Mouse (Mus musculus): ENCODE measurements around the gene Ankrd34a. TPM values are rescaled to one million over a fixed set of nuclear protein-coding genes. Genes with fewer than 3 reads are reported as not detected.

Ankrd34a gene
- polyA plus RNA-seq, 1 experiment from 2014 or later, result 2.4 TPM

DNA sequence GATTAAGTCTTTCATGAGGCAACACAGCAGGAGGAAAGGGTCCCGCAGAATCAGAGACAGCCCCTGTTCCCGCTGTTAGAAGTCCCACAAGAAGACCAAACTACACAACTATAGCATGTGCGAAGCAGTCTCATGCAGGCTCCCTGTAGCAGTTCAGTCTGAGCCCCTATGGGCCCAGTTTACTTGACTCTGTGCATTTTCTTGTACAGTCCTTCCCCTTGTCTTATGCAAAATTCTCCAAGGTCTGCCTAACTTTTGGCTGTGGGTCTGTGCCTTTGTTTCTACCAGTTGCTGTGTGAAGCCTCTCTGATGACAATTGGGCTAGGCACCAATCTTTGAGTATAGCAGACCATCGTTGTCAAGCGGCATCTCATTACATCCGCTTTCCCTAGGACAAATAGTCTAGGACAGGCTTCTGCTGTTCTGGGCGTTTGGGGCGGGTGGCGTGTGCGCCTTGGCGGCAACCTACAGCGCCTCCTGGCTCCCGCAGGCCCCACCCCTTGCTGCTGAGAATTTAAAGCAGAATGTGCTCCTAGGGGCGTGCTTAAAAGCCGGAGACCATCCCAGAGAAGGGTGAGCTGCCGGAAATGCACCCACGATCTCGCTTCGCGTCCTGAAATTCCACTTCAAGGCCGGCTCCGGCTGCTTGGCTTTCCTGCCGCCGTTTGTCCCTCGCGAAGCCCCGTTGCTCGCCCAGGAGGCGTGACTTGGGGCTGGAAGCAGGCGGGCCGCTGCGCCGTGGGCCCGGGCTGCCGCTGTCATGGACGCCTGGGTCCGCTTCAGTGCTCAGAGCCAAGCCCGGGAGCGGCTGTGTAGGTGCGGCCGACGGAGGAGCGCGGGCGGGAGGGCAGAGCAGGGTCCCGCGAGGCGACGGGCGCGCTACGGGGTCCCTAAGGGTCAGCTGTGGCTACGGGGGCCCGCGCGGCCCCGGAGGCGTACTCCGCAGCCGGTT is 38.8 kb downstream of the Ankrd34a start, which contains the start of the genes Pex11b and Gm42957:
TSS of gene Pex11b (plus strand) at position 449 of the 952 bp plus-strand sequence.
TSS of gene Gm42957 (plus strand) at position 547 of the 952 bp plus-strand sequence.
- ATAC-seq (ENCODE audit: low FRiP score) (peak; percentile 88), DNase-seq (ENCODE audit: low spot score) (peak; percentile 83)
- H3K27me3 ChIP-seq (ENCODE audit: control insufficient read depth, insufficient read depth, low read length), result no peaks in the 10 kb centered on the region
- H3K4me1 ChIP-seq (replicated peaks; ENCODE audit: control insufficient read depth, insufficient read depth, low read length), result no peaks in the 10 kb centered on the region; the same call in 1 of the 2 replicates
- H3K27ac ChIP-seq (ENCODE audit: low read depth, low read length), result peak within 1 kb of the TSS; percentile 80
- peak within 1 kb of the TSS; percentile 93 for H3K4me2 ChIP-seq (replicated peaks; ENCODE audit: low read depth, low read length)
- H3K36me3 ChIP-seq (ENCODE audit: control insufficient read depth, insufficient read depth, low read length), result peaks cover 2% of the 10 kb centered on the region; the same call in 1 of the 2 replicates
- WGBS, result 2% methylated on average over 59 of the region's 60 CpGs
- peak within 1 kb of the TSS; percentile 90 for H3K4me3 ChIP-seq (ENCODE audit: low read depth, low read length)
- no peaks in the 10 kb centered on the region for H3K9me3 ChIP-seq (ENCODE audit: control insufficient read depth, low read length)
- H3K9ac ChIP-seq (ENCODE audit: low read depth, low read length), result peak within 1 kb of the TSS; percentile 98

DNA sequence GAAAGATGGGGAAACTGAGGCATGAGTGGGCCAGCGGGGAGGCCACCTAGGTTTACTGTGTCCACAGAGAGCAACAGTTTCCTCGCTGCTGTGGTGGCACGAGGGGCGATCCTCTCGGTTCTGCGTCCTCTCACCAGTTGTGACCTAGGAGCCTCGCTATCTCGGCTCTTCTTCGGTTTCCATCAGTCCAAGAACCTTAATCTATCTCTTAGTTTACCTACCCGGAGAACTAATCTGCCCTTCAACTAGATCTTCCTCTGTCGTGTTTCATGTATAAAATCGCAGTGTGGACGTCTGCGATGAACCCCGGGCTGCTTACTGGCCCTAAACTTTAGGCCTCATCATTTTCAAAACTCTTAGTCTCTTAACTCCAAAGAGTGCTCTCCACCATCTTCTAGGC is 39.5 kb downstream of the Ankrd34a start:
- Histone ChIP-seq H3K9ac (ENCODE audit: low read depth, low read length) (peak overlapping the region; percentile 98), H3K4me3 (ENCODE audit: low read depth, low read length) (peak overlapping the region; percentile 90), H3K36me3 (ENCODE audit: control insufficient read depth, insufficient read depth, low read length) (peaks cover under 1% of the 10 kb centered on the region; the same call in 1 of the 2 replicates), H3K4me1 (replicated peaks; ENCODE audit: control insufficient read depth, insufficient read depth, low read length) (no peaks in the 10 kb centered on the region; the same call in 1 of the 2 replicates), H3K27me3 (ENCODE audit: control insufficient read depth, insufficient read depth, low read length) (no peaks in the 10 kb centered on the region), H3K9me3 (ENCODE audit: control insufficient read depth, low read length) (no peaks in the 10 kb centered on the region), H3K4me2 (replicated peaks; ENCODE audit: low read depth, low read length) (peak overlapping the region; percentile 93), H3K27ac (ENCODE audit: low read depth, low read length) (peak overlapping the region; percentile 80)
- ATAC-seq (ENCODE audit: low FRiP score) (no peak), DNase-seq (ENCODE audit: low spot score) (no peak)
- WGBS, result 12% methylated on average over 15 of the region's 15 CpGs

DNA sequence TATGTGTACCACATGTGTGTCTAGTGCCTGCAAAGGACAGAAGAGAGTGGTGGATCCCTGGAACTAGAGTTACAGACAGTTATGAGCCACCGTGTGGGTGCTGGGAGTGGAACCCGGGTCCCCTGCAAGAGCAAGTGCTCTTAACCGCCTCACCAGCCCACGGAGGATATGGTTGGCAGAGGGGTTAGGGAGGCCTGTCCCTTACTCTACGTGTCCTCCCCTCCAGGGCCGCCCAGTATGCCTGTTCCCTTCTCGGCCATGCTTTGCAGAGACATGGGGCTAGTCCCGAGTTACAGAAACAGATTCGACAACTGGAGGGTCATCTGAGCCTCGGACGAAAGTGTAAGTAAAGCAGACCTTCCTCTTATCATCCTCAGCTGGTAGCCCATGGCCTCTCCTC is 40.0 kb downstream of the Ankrd34a start:
- Histone ChIP-seq H3K4me3 (ENCODE audit: low read depth, low read length) (peak overlapping the region; percentile 90; the same call in 1 of the 2 replicates), H3K36me3 (ENCODE audit: control insufficient read depth, insufficient read depth, low read length) (no peaks in the 10 kb centered on the region; the same call in 1 of the 2 replicates), H3K27ac (ENCODE audit: low read depth, low read length) (no peak overlapping the region), H3K4me2 (replicated peaks; ENCODE audit: low read depth, low read length) (peak overlapping the region; percentile 93; the same call in 1 of the 2 replicates), H3K4me1 (replicated peaks; ENCODE audit: control insufficient read depth, insufficient read depth, low read length) (no peaks in the 10 kb centered on the region; the same call in 1 of the 2 replicates), H3K9me3 (ENCODE audit: control insufficient read depth, low read length) (no peaks in the 10 kb centered on the region), H3K9ac (ENCODE audit: low read depth, low read length) (no peak overlapping the region), H3K27me3 (ENCODE audit: control insufficient read depth, insufficient read depth, low read length) (no peaks in the 10 kb centered on the region)
- 68% methylated on average over 11 of the region's 11 CpGs for WGBS
- DNase-seq (ENCODE audit: low spot score) (no peak), ATAC-seq (ENCODE audit: low FRiP score) (no peak)

DNA sequence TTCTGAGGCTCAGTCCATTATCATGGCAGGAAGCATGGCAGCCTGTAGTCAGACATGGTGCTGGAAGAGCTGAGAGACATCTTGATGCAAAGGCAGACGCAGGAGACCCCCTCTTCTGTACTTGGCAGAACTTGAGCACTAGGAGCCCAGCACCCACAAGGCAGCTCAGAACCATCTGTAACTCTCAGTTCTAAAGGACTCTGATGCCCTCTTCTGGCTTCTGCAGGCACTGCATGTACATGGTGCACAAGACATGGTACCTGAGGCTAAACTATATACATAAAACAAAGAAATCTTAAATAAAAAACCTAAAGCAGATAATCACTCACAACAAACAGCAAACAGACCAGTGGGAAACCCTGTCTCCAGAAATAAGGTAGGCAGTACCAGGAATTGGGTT is 42.8 kb downstream of the Ankrd34a start:
- peak; percentile 62 for DNase-seq (ENCODE audit: low spot score)
- Histone ChIP-seq H3K36me3 (ENCODE audit: control insufficient read depth, insufficient read depth, low read length) (no peaks in the 10 kb centered on the region), H3K4me1 (replicated peaks; ENCODE audit: control insufficient read depth, insufficient read depth, low read length) (no peaks in the 10 kb centered on the region; the same call in 1 of the 2 replicates), H3K9me3 (ENCODE audit: control insufficient read depth, low read length) (no peaks in the 10 kb centered on the region), H3K27ac (ENCODE audit: low read depth, low read length) (no peak overlapping the region), H3K4me3 (ENCODE audit: low read depth, low read length) (no peak overlapping the region), H3K9ac (ENCODE audit: low read depth, low read length) (no peak overlapping the region), H3K4me2 (replicated peaks; ENCODE audit: low read depth, low read length) (no peak overlapping the region), H3K27me3 (ENCODE audit: control insufficient read depth, insufficient read depth, low read length) (no peaks in the 10 kb centered on the region)
- 81% methylated on average over 1 of the region's 1 CpGs for WGBS
- no peak for ATAC-seq (ENCODE audit: low FRiP score)

DNA sequence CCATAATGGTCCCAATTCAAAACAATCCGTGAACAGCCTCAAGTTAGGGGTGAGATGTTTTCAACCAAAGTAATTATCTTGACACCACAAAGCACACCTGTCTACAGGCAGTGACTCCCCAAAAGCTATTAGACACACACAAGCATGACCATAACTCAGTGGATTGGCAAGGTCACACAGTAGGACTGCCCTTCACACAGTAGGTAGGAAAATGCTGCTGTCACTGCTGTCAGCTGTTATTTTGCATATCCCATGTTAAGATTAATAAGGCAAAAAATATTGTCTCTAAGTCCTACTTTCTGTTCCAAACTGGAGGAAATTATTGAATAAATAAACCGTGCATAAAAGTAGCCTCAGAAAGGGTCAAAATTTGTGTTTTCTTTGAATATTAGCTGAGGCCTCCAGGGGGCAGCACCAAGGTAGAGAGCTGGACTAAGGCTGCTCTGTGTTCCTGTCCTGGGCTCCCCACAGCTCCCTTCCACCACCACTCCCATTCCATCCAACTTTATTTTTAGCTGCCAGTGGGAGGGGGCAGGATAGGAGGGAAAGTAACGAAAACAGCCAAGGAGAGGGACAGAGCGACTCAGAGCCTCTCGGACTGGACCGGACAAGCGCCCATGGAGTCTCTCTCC is 48.7 kb downstream of the Ankrd34a start, which contains the start of gene Itga10:
TSS of gene Itga10 (plus strand) at position 567 of the 632 bp plus-strand sequence.
- Histone ChIP-seq H3K27me3 (ENCODE audit: control insufficient read depth, insufficient read depth, low read length) (no peaks in the 10 kb centered on the region), H3K4me2 (replicated peaks; ENCODE audit: low read depth, low read length) (no peak within 1 kb of the TSS), H3K36me3 (ENCODE audit: control insufficient read depth, insufficient read depth, low read length) (no peaks in the 10 kb centered on the region), H3K9me3 (ENCODE audit: control insufficient read depth, low read length) (no peaks in the 10 kb centered on the region), H3K27ac (ENCODE audit: low read depth, low read length) (no peak within 1 kb of the TSS), H3K4me1 (replicated peaks; ENCODE audit: control insufficient read depth, insufficient read depth, low read length) (no peaks in the 10 kb centered on the region), H3K9ac (ENCODE audit: low read depth, low read length) (no peak within 1 kb of the TSS), H3K4me3 (ENCODE audit: low read depth, low read length) (no peak within 1 kb of the TSS)
- DNase-seq (ENCODE audit: low spot score) (peak; percentile 57), ATAC-seq (ENCODE audit: low FRiP score) (no peak)
- WGBS, result 68% methylated on average over 7 of the region's 7 CpGs

DNA sequence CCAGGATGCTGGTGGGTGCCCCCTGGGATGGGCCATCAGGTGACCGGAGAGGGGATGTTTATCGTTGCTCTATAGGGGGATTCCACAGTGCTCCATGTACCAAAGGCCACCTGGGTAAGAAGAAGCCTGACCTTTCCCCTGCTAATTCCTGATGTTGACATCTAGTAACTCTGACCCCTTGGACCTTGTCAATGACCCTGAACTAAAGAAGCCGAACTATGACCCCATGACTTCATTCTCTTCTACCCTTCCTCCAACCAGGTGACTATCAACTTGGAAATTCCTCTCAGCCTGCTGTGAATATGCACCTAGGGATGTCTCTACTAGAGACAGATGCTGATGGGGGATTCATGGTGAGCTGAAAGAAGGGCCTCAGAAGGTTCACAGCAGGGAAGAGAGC is 50.9 kb downstream of the Ankrd34a start:
- WGBS, result 75% methylated on average over 3 of the region's 3 CpGs
- ATAC-seq (ENCODE audit: low FRiP score), result no peak
- no peaks in the 10 kb centered on the region for H3K9me3 ChIP-seq (ENCODE audit: control insufficient read depth, low read length)

More for the DNA sequence above, 50.9 kb downstream of the Ankrd34a start:
- DNase-seq (ENCODE audit: low spot score), result no peak
- H3K27me3 ChIP-seq (ENCODE audit: control insufficient read depth, insufficient read depth, low read length), result no peaks in the 10 kb centered on the region
- no peak overlapping the region for H3K4me2 ChIP-seq (replicated peaks; ENCODE audit: low read depth, low read length)
- H3K27ac ChIP-seq (ENCODE audit: low read depth, low read length), result no peak overlapping the region
- no peaks in the 10 kb centered on the region for H3K36me3 ChIP-seq (ENCODE audit: control insufficient read depth, insufficient read depth, low read length)
- no peaks in the 10 kb centered on the region for H3K4me1 ChIP-seq (replicated peaks; ENCODE audit: control insufficient read depth, insufficient read depth, low read length)
- H3K9ac ChIP-seq (ENCODE audit: low read depth, low read length), result no peak overlapping the region
- H3K4me3 ChIP-seq (ENCODE audit: low read depth, low read length), result no peak overlapping the region

Other genes starting within 250 kb of the Ankrd34a start
- gene BC107364, start 144.3 kb upstream of the Ankrd34a start, polyA plus RNA-seq (2014; fragmentation: Nextera tagmentation; extraction: Ambion mirVana), result not detected in 2 replicates
- gene Hfe2, start 71.5 kb upstream of the Ankrd34a start, polyA plus RNA-seq (2014; fragmentation: Nextera tagmentation; extraction: Ambion mirVana), result 1.5 and 1.6 TPM in 2 replicates
- 48.9 and 53.4 TPM in 2 replicates for gene Txnip, start 38.7 kb upstream of the Ankrd34a start, polyA plus RNA-seq (2014; fragmentation: Nextera tagmentation; extraction: Ambion mirVana)
- gene Gm16253, start 19.7 kb upstream of the Ankrd34a start, polyA plus RNA-seq (2014; fragmentation: Nextera tagmentation; extraction: Ambion mirVana), result 0.46 and 0.70 TPM in 2 replicates
- 15.4 and 16.6 TPM in 2 replicates for gene Polr3gl, start 2.5 kb upstream of the Ankrd34a start, polyA plus RNA-seq (2014; fragmentation: Nextera tagmentation; extraction: Ambion mirVana)
- 7.1 and 7.8 TPM in 2 replicates for gene Lix1l, start 4.5 kb downstream of the Ankrd34a start, polyA plus RNA-seq (2014; fragmentation: Nextera tagmentation; extraction: Ambion mirVana)
- gene Rbm8a, start 33.3 kb downstream of the Ankrd34a start, polyA plus RNA-seq (2014; fragmentation: Nextera tagmentation; extraction: Ambion mirVana), result 172 and 178 TPM in 2 replicates
- gene Pex11b, start 38.7 kb downstream of the Ankrd34a start, polyA plus RNA-seq (2014; fragmentation: Nextera tagmentation; extraction: Ambion mirVana), result 42.8 and 44.6 TPM in 2 replicates
- 0.04 and 0.22 TPM in 2 replicates for gene Gm42957, start 38.8 kb downstream of the Ankrd34a start, polyA plus RNA-seq (2014; fragmentation: Nextera tagmentation; extraction: Ambion mirVana)
- 0.53 and 1.3 TPM in 2 replicates for gene Itga10, start 48.9 kb downstream of the Ankrd34a start, polyA plus RNA-seq (2014; fragmentation: Nextera tagmentation; extraction: Ambion mirVana)
- 0.25 and 0.40 TPM in 2 replicates for gene Ankrd35, start 73.5 kb downstream of the Ankrd34a start, polyA plus RNA-seq (2014; fragmentation: Nextera tagmentation; extraction: Ambion mirVana)
- gene Pias3, start 99.7 kb downstream of the Ankrd34a start, polyA plus RNA-seq (2014; fragmentation: Nextera tagmentation; extraction: Ambion mirVana), result 25.2 and 28.2 TPM in 2 replicates
- 12.8 and 14.4 TPM in 2 replicates for gene Nudt17, start 111.9 kb downstream of the Ankrd34a start, polyA plus RNA-seq (2014; fragmentation: Nextera tagmentation; extraction: Ambion mirVana)
- 38.0 and 38.1 TPM in 2 replicates for gene Polr3c, start 131.0 kb downstream of the Ankrd34a start, polyA plus RNA-seq (2014; fragmentation: Nextera tagmentation; extraction: Ambion mirVana)
- gene Rnf115, start 131.0 kb downstream of the Ankrd34a start, polyA plus RNA-seq (2014; fragmentation: Nextera tagmentation; extraction: Ambion mirVana), result 90.0 and 90.4 TPM in 2 replicates
- not detected in 2 replicates for gene Pdzk1, start 232.6 kb downstream of the Ankrd34a start, polyA plus RNA-seq (2014; fragmentation: Nextera tagmentation; extraction: Ambion mirVana)
- gene Cd160, start 232.7 kb downstream of the Ankrd34a start, polyA plus RNA-seq (2014; fragmentation: Nextera tagmentation; extraction: Ambion mirVana), result 0.18 and 0.20 TPM in 2 replicates

Data from hindbrain, embryonic 11.5 days (tissue).